ENCODE assay signal across 24 mouse cellular contexts in genomic region chr5:64366113-64366512, GRCm38 (mm10).
DNase-seq lines count a peak whose midpoint lies in the region; ATAC-seq and TF ChIP-seq lines count a peak whose summit lies in the region.
"Had no signal": no experiment of that assay in that cellular context is flagged by ENCODE, and none has a peak within 500 bp of the region (broad histone marks: within the 10 kb centered on the region; RNA-seq: fewer than 3 reads in every experiment).

No protein-coding gene starts in this region.

- H3K4me3 ChIP-seq in heart, embryonic 10.5 days = no peak overlapping the region
- H3K4me3 ChIP-seq in limb, embryonic 15.5 days = no peak overlapping the region
- H3K4me3 ChIP-seq in limb, embryonic 10.5 days = no peak overlapping the region
- H3K4me3 ChIP-seq in olfactory bulb, adult 2 months (ENCODE audit: insufficient read depth, low read depth, low read length) = no peak overlapping the region
- no peak overlapping the region for H3K4me3 ChIP-seq in stomach, embryonic 16.5 days (replicated peaks; ENCODE audit: low read length)
- H3K4me3 ChIP-seq in intestine, embryonic 15.5 days (replicated peaks) = no peak overlapping the region
- H3K4me3 ChIP-seq: forebrain, embryonic 12.5 days; liver, embryonic 13.5 days; myocyte; neural tube, embryonic 12.5 days had no signal

- H3K27ac ChIP-seq in heart, embryonic 10.5 days = no peak overlapping the region
- peak overlapping the region; percentile 84 for H3K27ac ChIP-seq in limb, embryonic 15.5 days
- H3K27ac ChIP-seq in limb, embryonic 10.5 days = no peak overlapping the region
- H3K27ac ChIP-seq in olfactory bulb, adult 2 months (ENCODE audit: insufficient read depth, low read depth, low read length) = peak overlapping the region; percentile 79
- peak overlapping the region; percentile 95 for H3K27ac ChIP-seq in stomach, embryonic 16.5 days (ENCODE audit: low read length)
- H3K27ac ChIP-seq in intestine, embryonic 15.5 days = no peak overlapping the region
- H3K27ac ChIP-seq: forebrain, embryonic 12.5 days; liver, embryonic 13.5 days; neural tube, embryonic 12.5 days had no signal

- TF ChIP-seq CTCF in olfactory bulb, adult 2 months (IDR thresholded peaks at IDR 0.05; ENCODE audit: insufficient read depth, low read depth, low read length) = no peak

- ATAC-seq in limb, embryonic 15.5 days (ENCODE audit: insufficient number of reproducible peaks, low FRiP score, low TSS enrichment, low read depth) = no peak
- ATAC-seq in stomach, embryonic 16.5 days (ENCODE audit: insufficient read depth, low FRiP score) = no peak
- no peak for ATAC-seq in intestine, embryonic 15.5 days
- ATAC-seq: CD4-positive, CD25-positive, alpha-beta regulatory T cell, adult 4 months; forebrain, postnatal 0 days; hindbrain, embryonic 16.5 days had no signal

- H3K9me3 ChIP-seq in heart, embryonic 10.5 days = no peaks in the 10 kb centered on the region
- H3K9me3 ChIP-seq in limb, embryonic 15.5 days = no peaks in the 10 kb centered on the region
- H3K9me3 ChIP-seq in limb, embryonic 10.5 days (replicated peaks) = no peaks in the 10 kb centered on the region
- no peaks in the 10 kb centered on the region for H3K9me3 ChIP-seq in stomach, embryonic 16.5 days (replicated peaks; ENCODE audit: control insufficient read depth, low read length)
- H3K9me3 ChIP-seq in intestine, embryonic 15.5 days = no peaks in the 10 kb centered on the region
- H3K9me3 ChIP-seq: forebrain, embryonic 12.5 days; liver, embryonic 13.5 days; neural tube, embryonic 12.5 days had no signal

- WGBS in heart, embryonic 10.5 days = 85% methylated on average over 9 of the region's 9 CpGs
- WGBS in limb, embryonic 15.5 days = 76% methylated on average over 9 of the region's 9 CpGs
- WGBS in limb, embryonic 10.5 days = 89% methylated on average over 9 of the region's 9 CpGs
- 70% methylated on average over 9 of the region's 9 CpGs for WGBS in olfactory bulb, adult 2 months
- 73% methylated on average over 9 of the region's 9 CpGs for WGBS in stomach, embryonic 16.5 days
- WGBS in intestine, embryonic 15.5 days = 88% methylated on average over 9 of the region's 9 CpGs

- H3K27me3 ChIP-seq in heart, embryonic 10.5 days (ENCODE audit: insufficient read depth, poor library complexity, severe bottlenecking) = no peaks in the 10 kb centered on the region
- H3K27me3 ChIP-seq in limb, embryonic 15.5 days = no peaks in the 10 kb centered on the region
- no peaks in the 10 kb centered on the region for H3K27me3 ChIP-seq in limb, embryonic 10.5 days (ENCODE audit: low read depth, poor library complexity, severe bottlenecking)
- H3K27me3 ChIP-seq in stomach, embryonic 16.5 days (ENCODE audit: control insufficient read depth, insufficient read depth, low read length) = no peaks in the 10 kb centered on the region
- H3K27me3 ChIP-seq in intestine, embryonic 15.5 days (replicated peaks) = no peaks in the 10 kb centered on the region
- H3K27me3 ChIP-seq: forebrain, embryonic 12.5 days; neural tube, embryonic 12.5 days had no signal

- no peak for TF ChIP-seq POLR2A in olfactory bulb, adult 2 months (IDR thresholded peaks at IDR 0.05; ENCODE audit: insufficient read depth, low read depth, low read length)

- no peak overlapping the region for H3K9ac ChIP-seq in limb, embryonic 15.5 days
- no peak overlapping the region for H3K9ac ChIP-seq in stomach, embryonic 16.5 days (ENCODE audit: low read length)
- no peak overlapping the region for H3K9ac ChIP-seq in intestine, embryonic 15.5 days
- H3K9ac ChIP-seq: forebrain, embryonic 12.5 days; forebrain, postnatal 0 days; liver, embryonic 13.5 days; neural tube, embryonic 12.5 days had no signal

- H3K36me3 ChIP-seq in heart, embryonic 10.5 days = no peaks in the 10 kb centered on the region
- H3K36me3 ChIP-seq in limb, embryonic 15.5 days = no peaks in the 10 kb centered on the region
- no peaks in the 10 kb centered on the region for H3K36me3 ChIP-seq in limb, embryonic 10.5 days
- H3K36me3 ChIP-seq in stomach, embryonic 16.5 days (ENCODE audit: control insufficient read depth, insufficient read depth, low read length) = no peaks in the 10 kb centered on the region
- H3K36me3 ChIP-seq in intestine, embryonic 15.5 days = no peaks in the 10 kb centered on the region
- H3K36me3 ChIP-seq: forebrain, embryonic 12.5 days; neural tube, embryonic 12.5 days had no signal

- no peak overlapping the region for H3K4me2 ChIP-seq in limb, embryonic 15.5 days
- H3K4me2 ChIP-seq in stomach, embryonic 16.5 days (ENCODE audit: low read depth, low read length) = no peak overlapping the region
- H3K4me2 ChIP-seq in intestine, embryonic 15.5 days (replicated peaks) = no peak overlapping the region
- H3K4me2 ChIP-seq: forebrain, embryonic 12.5 days; liver, embryonic 13.5 days; midbrain, embryonic 11.5 days; neural tube, embryonic 12.5 days had no signal

- peaks cover 16% of the 10 kb centered on the region for H3K4me1 ChIP-seq in heart, embryonic 10.5 days
- H3K4me1 ChIP-seq in limb, embryonic 15.5 days = peaks cover 48% of the 10 kb centered on the region
- peaks cover 21% of the 10 kb centered on the region for H3K4me1 ChIP-seq in limb, embryonic 10.5 days
- H3K4me1 ChIP-seq in olfactory bulb, adult 2 months (ENCODE audit: control insufficient read depth, insufficient read depth, low read length) = peaks cover 28% of the 10 kb centered on the region
- peaks cover 37% of the 10 kb centered on the region for H3K4me1 ChIP-seq in stomach, embryonic 16.5 days (ENCODE audit: control insufficient read depth, insufficient read depth, low read length)
- peaks cover 31% of the 10 kb centered on the region for H3K4me1 ChIP-seq in intestine, embryonic 15.5 days (replicated peaks)

- DNase-seq in heart, adult 18-20 months = peak; percentile 38 to 52
- DNase-seq in heart, embryonic 10.5 days (ENCODE audit: low spot score) = no peak
- DNase-seq in limb, embryonic 10.5 days (ENCODE audit: low spot score) = no peak
- DNase-seq: adrenal gland, postnatal 14 days; cerebellum, adult 18-20 months; cerebellum, postnatal 10 days; forebrain, postnatal 0 days; gastrocnemius, postnatal 10 days; heart, postnatal 14 days; kidney, adult 8-10 months; liver, embryonic 13.5 days; lung, adult 18-20 months; spleen, adult 18-20 months; thymus, postnatal 14 days had no signal

Comparison
In these comparisons a context has a peak if more than half of its experiments do, and no peak if none do; other contexts are left out.
1. DNase-seq: peak in heart, adult 18-20 months (2 of 2); none in heart, embryonic 10.5 days (single experiment) and limb, embryonic 10.5 days (single experiment).
2. H3K27ac ChIP-seq: peak in limb, embryonic 15.5 days (single experiment), olfactory bulb, adult 2 months (single experiment) and stomach, embryonic 16.5 days (single experiment); none in heart, embryonic 10.5 days (single experiment), limb, embryonic 10.5 days (single experiment) and intestine, embryonic 15.5 days (single experiment).